Mouse (Mus musculus): ENCODE measurements around the gene Kin.

The Kin gene

GRCm38 (mm10) chr2:10118751-10119150 is 38.4 kb downstream of the Kin start:
- no peak for DNase-seq

- no peak for DNase-seq
Observed at GRCm38 (mm10) chr2:10119276-10119675, 38.9 kb downstream of the Kin start.

- DNase-seq = no peak
Observed at GRCm38 (mm10) chr2:10121826-10122225, 41.4 kb downstream of the Kin start.

- DNase-seq = no peak
Observed at GRCm38 (mm10) chr2:10126122-10126521, 45.7 kb downstream of the Kin start.

GRCm38 (mm10) chr2:10127471-10127870 is 47.1 kb downstream of the Kin start:
- no peak for DNase-seq

- no peak for DNase-seq
Observed at GRCm38 (mm10) chr2:10128571-10128970, 48.2 kb downstream of the Kin start.

- no peak for DNase-seq
Observed at GRCm38 (mm10) chr2:10130341-10130990, 50.1 kb downstream of the Kin start.

- no peak for DNase-seq
Observed at GRCm38 (mm10) chr2:10131296-10131695, 50.9 kb downstream of the Kin start, which contains the start of gene Itih2. Itih2 (minus strand) TSS chr2:10131396.

- DNase-seq = no peak
Observed at GRCm38 (mm10) chr2:10132128-10132527, 51.7 kb downstream of the Kin start.

- DNase-seq = no peak
Observed at GRCm38 (mm10) chr2:10133941-10134340, 53.5 kb downstream of the Kin start.

- no peak for DNase-seq
Observed at GRCm38 (mm10) chr2:10137320-10137719, 56.9 kb downstream of the Kin start.

- DNase-seq = no peak
Observed at GRCm38 (mm10) chr2:10140456-10140855, 60.1 kb downstream of the Kin start.
